Mouse (Mus musculus) layer of hippocampus, adult 8-10 months (tissue): ENCODE results near the gene Nlgn3. TPM values are rescaled to one million over a fixed set of nuclear protein-coding genes. Genes with fewer than 3 reads are reported as not detected.

Source experiments
- DNase-seq, 2 experiments: peaks; one replicate each; pipeline ENCODE4 v3.0.0; 2022; ENCODE audit warnings: low spot score in 2 of 2
- total RNA-seq, 4 experiments: library from RNA; stranded (reverse); gene quantifications; 2 replicates each; pipeline ENCODE4 v1.2.4; 2022

Nlgn3 gene
- total RNA-seq, 4 experiments from 2014 or later: 164 to 172 (median 167) TPM

- DNase-seq: no peak
These were observed 74.0 kb downstream of the Nlgn3 start for GRCm38 (mm10) chrX:101372946-101373345.

Other genes with a start within 250 kb of the Nlgn3 start
- 1 to 10 TPM in 1 of 4 experiments, under 1 TPM in 3; 0.14 to 1.1 (median 0.31) TPM for gene Tex11, start 239.5 kb upstream of the Nlgn3 start, total RNA-seq
- 1 to 10 TPM; 7.2 to 7.6 (median 7.6) TPM for gene Slc7a3, start 213.1 kb upstream of the Nlgn3 start, total RNA-seq
- 100 to 1,000 TPM in 1 of 4 experiments, 10 to 100 TPM in 3; 77.3 to 103 (median 85.8) TPM for gene Snx12, start 76.6 kb upstream of the Nlgn3 start, total RNA-seq
- 10 to 100 TPM; 18.9 to 24.7 (median 22.3) TPM for gene Foxo4, start 44.6 kb upstream of the Nlgn3 start, total RNA-seq
- gene Gm614, start 35.2 kb upstream of the Nlgn3 start, total RNA-seq: not detected
- gene Il2rg, start 30.9 kb upstream of the Nlgn3 start, total RNA-seq: 1 to 10 TPM in 2 of 4 experiments, under 1 TPM in 2; 0.37 to 1.6 (median 1.1) TPM
- gene Gm20489, start 30.1 kb upstream of the Nlgn3 start, total RNA-seq: under 1 TPM in 1 of 4 experiments, not detected in 3; 0.27 TPM
- 10 to 100 TPM; 28.1 to 37.8 (median 33.4) TPM for gene Med12, start 25.1 kb upstream of the Nlgn3 start, total RNA-seq
- gene Gjb1, start 77.2 kb downstream of the Nlgn3 start, total RNA-seq: 10 to 100 TPM; 15.2 to 18.5 (median 17.0) TPM
- 100 to 1,000 TPM; 169 to 203 (median 194) TPM for gene Zmym3, start 121.7 kb downstream of the Nlgn3 start, total RNA-seq
- 100 to 1,000 TPM; 121 to 138 (median 128) TPM for gene Nono, start 130.2 kb downstream of the Nlgn3 start, total RNA-seq
- gene Itgb1bp2, start 149.9 kb downstream of the Nlgn3 start, total RNA-seq: 1 to 10 TPM in 3 of 4 experiments, not detected in 1; 1.2 to 2.1 (median 1.4) TPM
- 10 to 100 TPM; 44.9 to 51.7 (median 48.5) TPM for gene Taf1, start 233.6 kb downstream of the Nlgn3 start, total RNA-seq